Mouse (Mus musculus) embryonic facial prominence, embryonic 13.5 days (tissue): ENCODE results near the gene Gm13285. TPM values are rescaled to one million over a fixed set of nuclear protein-coding genes. Genes with fewer than 3 reads are reported as not detected.
"Not testable (repeated sequence)": the region's sequence is repeated elsewhere in the genome, so short reads cannot be mapped to it uniquely, and the experiment has no call there.

Source experiments
- ATAC-seq: fragments of 200-750 bp; cut with Nextera tagmentation; 2 replicates; pipeline ENCODE4 v1.8.0; 2017; ENCODE audit warnings: low read depth; ENCODE audit not compliant: insufficient number of reproducible peaks, insufficient read depth, low FRiP score, low TSS enrichment
- H3K27ac ChIP-seq: fragments of 300-500 bp; sonication (generic); 2 replicates; pipeline ENCODE4 v1.5.1; 2015; ENCODE audit warnings: moderate library complexity, mild to moderate bottlenecking, inconsistent platforms
- H3K27me3 ChIP-seq: fragments of 300-500 bp; sonication (generic); 2 replicates; pipeline ENCODE4 v1.6.1; 2015; ENCODE audit warnings: mild to moderate bottlenecking, inconsistent platforms
- H3K36me3 ChIP-seq: fragments of 300-500 bp; sonication (generic); 2 replicates; pipeline ENCODE4 v1.6.1; 2015; ENCODE audit warnings: mild to moderate bottlenecking, inconsistent platforms
- H3K4me1 ChIP-seq: fragments of 300-500 bp; sonication (generic); 2 replicates; pipeline ENCODE4 v1.6.1; 2015; ENCODE audit warnings: inconsistent platforms
- H3K4me2 ChIP-seq: fragments of 300-500 bp; sonication (generic); 2 replicates; pipeline ENCODE4 v1.6.1; 2015; ENCODE audit warnings: moderate library complexity, mild to moderate bottlenecking, inconsistent platforms
- H3K4me3 ChIP-seq: fragments of 300-500 bp; sonication (generic); 2 replicates; pipeline ENCODE4 v1.5.1; 2015; ENCODE audit warnings: mild to moderate bottlenecking, inconsistent platforms
- H3K9ac ChIP-seq: fragments of 300-500 bp; sonication (generic); 2 replicates; pipeline ENCODE4 v1.6.1; 2015; ENCODE audit warnings: mild to moderate bottlenecking, inconsistent platforms
- H3K9me3 ChIP-seq: fragments of 300-500 bp; sonication (generic); 2 replicates; pipeline ENCODE4 v1.6.1; 2016; ENCODE audit warnings: inconsistent platforms
- WGBS: fragments of 180-500 bp; shearing (Covaris S2); methylation state at CpG from one replicate; pipeline ENCODE4 v1.1.7; 2015; ENCODE audit warnings: mixed read lengths; 5-methylcytosine and 5-hydroxymethylcytosine counted together
- polyA plus RNA-seq: library from polyadenylated mRNA; unstranded; fragments of >200 nt; fragmentation: Nextera tagmentation; extraction: Ambion mirVana; gene quantifications from 2 replicates; pipeline ENCODE4 v1.2.1, GENCODE M21; 2015

Gm13285 gene
- polyA plus RNA-seq, 1 experiment from 2014 or later: 0.58 TPM

- Histone ChIP-seq H3K9ac (0 out of 2 replicates have a peak within 1 kb of the TSS, but pooled peaks have one; percentile 55), H3K4me3 (peak within 1 kb of the TSS; percentile 32), H3K4me2 (peak within 1 kb of the TSS; percentile 45)
- H3K27me3 ChIP-seq, ATAC-seq, H3K9me3 ChIP-seq, H3K36me3 ChIP-seq, H3K27ac ChIP-seq, H3K4me1 ChIP-seq: not testable (repeated sequence)
- no CpG with 5 or more reads among the region's 8 CpGs for WGBS
These were observed 5.8 kb downstream of the Gm13285 start, which contains the start of gene Gm13288 for GRCm38 (mm10) chr4:88805231-88805630. Gm13288 (plus strand) TSS chr4:88805531.

- Histone ChIP-seq H3K9ac (0 out of 2 replicates have a peak overlapping the region, but pooled peaks have one; percentile 55), H3K4me3 (peak overlapping the region; percentile 32), H3K4me2 (peak overlapping the region; percentile 45)
- H3K4me1 ChIP-seq, ATAC-seq, H3K27me3 ChIP-seq, H3K36me3 ChIP-seq, H3K9me3 ChIP-seq, H3K27ac ChIP-seq: not testable (repeated sequence)
- WGBS: 0% methylated on average over 13 of the region's 34 CpGs
These were observed 6.3 kb downstream of the Gm13285 start for GRCm38 (mm10) chr4:88805761-88806160.

- Histone ChIP-seq H3K27ac (no peak within 1 kb of the TSS), H3K36me3 (no peaks in the 10 kb centered on the region), H3K4me1 (no peaks in the 10 kb centered on the region), H3K27me3 (0 out of 2 replicates have a peak, but pooled peaks cover 3% of the 10 kb centered on the region), H3K4me2 (no peak within 1 kb of the TSS), H3K4me3 (no peak within 1 kb of the TSS), H3K9me3 (no peaks in the 10 kb centered on the region), H3K9ac (no peak within 1 kb of the TSS)
- ATAC-seq: no peak
- 63% methylated on average over 3 of the region's 3 CpGs for WGBS
These were observed 16.5 kb downstream of the Gm13285 start, which contains the start of gene Ifna7 for GRCm38 (mm10) chr4:88815928-88816327. Ifna7 (plus strand) TSS chr4:88816228.

GRCm38 (mm10) chr4:88819659-88820058, 20.2 kb downstream of the Gm13285 start, which contains the start of gene Ifna11:
Ifna11 (plus strand) TSS chr4:88819959.
- H3K27ac ChIP-seq: no peak within 1 kb of the TSS
- H3K4me1 ChIP-seq: no peaks in the 10 kb centered on the region
- H3K4me2 ChIP-seq: no peak within 1 kb of the TSS
- 91% methylated on average over 1 of the region's 1 CpGs for WGBS
- H3K9me3 ChIP-seq: no peaks in the 10 kb centered on the region
- ATAC-seq: no peak
- no peak within 1 kb of the TSS for H3K9ac ChIP-seq
- no peak within 1 kb of the TSS for H3K4me3 ChIP-seq
- no peaks in the 10 kb centered on the region for H3K36me3 ChIP-seq
- H3K27me3 ChIP-seq: 0 out of 2 replicates have a peak, but pooled peaks cover 3% of the 10 kb centered on the region

GRCm38 (mm10) chr4:88822995-88823394, 23.5 kb downstream of the Gm13285 start:
- Histone ChIP-seq H3K4me1 (no peaks in the 10 kb centered on the region), H3K9ac (no peak overlapping the region), H3K27me3 (0 out of 2 replicates have a peak, but pooled peaks cover 2% of the 10 kb centered on the region), H3K4me3 (no peak overlapping the region), H3K36me3 (no peaks in the 10 kb centered on the region), H3K27ac (no peak overlapping the region), H3K4me2 (no peak overlapping the region), H3K9me3 (no peaks in the 10 kb centered on the region)
- no peak for ATAC-seq
- 23% methylated on average over 4 of the region's 4 CpGs for WGBS

GRCm38 (mm10) chr4:88827116-88827515, 27.7 kb downstream of the Gm13285 start, which contains the start of gene Ifna6:
Ifna6 (plus strand) TSS chr4:88827416.
- not testable (repeated sequence) for H3K27ac ChIP-seq, H3K36me3 ChIP-seq, H3K4me3 ChIP-seq, H3K4me1 ChIP-seq, H3K9ac ChIP-seq, H3K4me2 ChIP-seq, H3K27me3 ChIP-seq, H3K9me3 ChIP-seq, ATAC-seq

GRCm38 (mm10) chr4:88830523-88830922, 31.1 kb downstream of the Gm13285 start:
- Histone ChIP-seq H3K4me2 (no peak overlapping the region), H3K9me3 (no peaks in the 10 kb centered on the region), H3K27ac (no peak overlapping the region), H3K36me3 (no peaks in the 10 kb centered on the region), H3K27me3 (no peaks in the 10 kb centered on the region), H3K9ac (no peak overlapping the region), H3K4me1 (no peaks in the 10 kb centered on the region), H3K4me3 (no peak overlapping the region)
- WGBS: 25% methylated on average over 4 of the region's 4 CpGs
- ATAC-seq: no peak

GRCm38 (mm10) chr4:88835225-88835624, 35.8 kb downstream of the Gm13285 start, which contains the start of gene Ifna5:
Ifna5 (plus strand) TSS chr4:88835525.
- not testable (repeated sequence) for H3K36me3 ChIP-seq, H3K9me3 ChIP-seq, H3K4me2 ChIP-seq, H3K9ac ChIP-seq, H3K4me1 ChIP-seq, H3K27me3 ChIP-seq, ATAC-seq, H3K4me3 ChIP-seq, H3K27ac ChIP-seq
- WGBS: 83% methylated on average over 1 of the region's 1 CpGs

GRCm38 (mm10) chr4:88838828-88839227, 39.4 kb downstream of the Gm13285 start:
- H3K36me3 ChIP-seq: no peaks in the 10 kb centered on the region
- no peak overlapping the region for H3K27ac ChIP-seq
- H3K9me3 ChIP-seq: no peaks in the 10 kb centered on the region
- H3K4me1 ChIP-seq: no peaks in the 10 kb centered on the region
- no peaks in the 10 kb centered on the region for H3K27me3 ChIP-seq
- H3K9ac ChIP-seq: no peak overlapping the region
- ATAC-seq: no peak
- H3K4me3 ChIP-seq: no peak overlapping the region
- no peak overlapping the region for H3K4me2 ChIP-seq
- 47% methylated on average over 3 of the region's 3 CpGs for WGBS

- Histone ChIP-seq H3K36me3 (no peaks in the 10 kb centered on the region), H3K27ac (no peak overlapping the region), H3K4me2 (no peak overlapping the region), H3K4me1 (no peaks in the 10 kb centered on the region), H3K27me3 (no peaks in the 10 kb centered on the region), H3K9ac (no peak overlapping the region), H3K9me3 (no peaks in the 10 kb centered on the region), H3K4me3 (no peak overlapping the region)
- 70% methylated on average over 3 of the region's 3 CpGs for WGBS
- ATAC-seq: no peak
These were observed 40.6 kb downstream of the Gm13285 start for GRCm38 (mm10) chr4:88840058-88840457.

- Histone ChIP-seq H3K27me3 (no peaks in the 10 kb centered on the region), H3K27ac (no peak within 1 kb of the TSS), H3K4me2 (no peak within 1 kb of the TSS), H3K4me3 (no peak within 1 kb of the TSS), H3K36me3 (no peaks in the 10 kb centered on the region), H3K9ac (no peak within 1 kb of the TSS), H3K9me3 (no peaks in the 10 kb centered on the region), H3K4me1 (no peaks in the 10 kb centered on the region)
- 34% methylated on average over 2 of the region's 2 CpGs for WGBS
- no peak for ATAC-seq
These were observed 42.0 kb downstream of the Gm13285 start, which contains the start of gene Ifna4 for GRCm38 (mm10) chr4:88841438-88841911. Ifna4 (plus strand) TSS chr4:88841861.

- Histone ChIP-seq H3K9me3 (no peaks in the 10 kb centered on the region), H3K36me3 (no peaks in the 10 kb centered on the region), H3K4me2 (no peak overlapping the region), H3K27me3 (no peaks in the 10 kb centered on the region), H3K9ac (no peak overlapping the region), H3K4me3 (no peak overlapping the region), H3K4me1 (no peaks in the 10 kb centered on the region), H3K27ac (no peak overlapping the region)
- WGBS: 30% methylated on average over 2 of the region's 2 CpGs
- no peak for ATAC-seq
These were observed 45.9 kb downstream of the Gm13285 start for GRCm38 (mm10) chr4:88845334-88845733.
